Mouse (Mus musculus) ovary, postnatal 36 days (tissue): Measurements from ENCODE around the gene Rsl24d1.
"Not testable (repeated sequence)": the region's sequence is repeated elsewhere in the genome, so short reads cannot be mapped to it uniquely, and the experiment has no call there.

ENCODE experiments used
- DNase-seq: peaks from one replicate; pipeline ENCODE4 v3.0.0; 2022; ENCODE audit warnings: low spot score, mixed read lengths

The Rsl24d1 gene

GRCm38 (mm10) chr9:73102181-73102580 lies 11.0 kb upstream of the Rsl24d1 start, which contains the start of gene Gm20509:
Gene Gm20509 (plus strand): TSS chr9:73102470.
- DNase-seq: no peak

DNA sequence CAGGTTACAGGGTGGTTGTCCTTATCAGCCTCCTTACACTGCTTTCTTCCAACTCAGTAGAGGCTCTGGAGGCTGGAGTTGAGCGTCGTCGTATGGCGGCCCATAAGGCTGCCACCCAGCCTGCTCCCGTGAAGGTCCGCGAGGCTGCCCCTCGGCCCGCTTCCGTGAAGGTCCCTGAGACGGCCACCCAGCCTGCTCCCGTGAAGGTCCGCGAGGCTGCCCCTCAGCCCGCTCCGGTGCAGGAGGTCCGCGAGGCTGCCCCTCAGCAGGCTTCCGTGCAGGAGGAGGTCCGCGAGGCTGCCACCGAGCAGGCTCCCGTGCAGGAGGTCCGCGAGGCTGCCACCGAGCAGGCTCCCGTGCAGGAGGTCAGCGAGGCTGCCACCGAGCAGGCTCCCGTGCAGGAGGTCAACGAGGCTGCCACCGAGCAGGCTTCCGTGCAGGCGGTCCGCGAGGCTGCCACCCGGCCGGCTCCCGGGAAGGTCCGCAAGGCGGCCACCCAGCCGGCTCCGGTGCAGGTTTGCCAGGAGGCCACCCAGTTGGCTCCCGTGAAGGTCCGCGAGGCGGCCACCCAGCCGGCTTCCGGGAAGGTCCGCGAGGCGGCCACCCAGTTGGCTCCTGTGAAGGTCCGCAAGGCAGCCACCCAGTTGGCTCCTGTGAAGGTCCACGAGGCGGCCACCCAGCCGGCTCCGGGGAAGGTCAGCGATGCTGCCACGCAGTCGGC lies 9.9 kb upstream of the Rsl24d1 start:
- DNase-seq: peak; percentile 44

DNA sequence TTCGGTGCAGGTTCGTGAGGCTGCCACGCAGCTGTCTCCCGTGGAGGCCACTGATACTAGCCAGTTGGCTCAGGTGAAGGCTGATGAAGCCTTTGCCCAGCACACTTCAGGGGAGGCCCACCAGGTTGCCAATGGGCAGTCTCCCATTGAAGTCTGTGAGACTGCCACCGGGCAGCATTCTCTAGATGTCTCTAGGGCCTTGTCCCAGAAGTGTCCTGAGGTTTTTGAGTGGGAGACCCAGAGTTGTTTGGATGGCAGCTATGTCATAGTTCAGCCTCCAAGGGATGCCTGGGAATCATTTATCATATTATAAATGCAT lies 9.4 kb upstream of the Rsl24d1 start:
- DNase-seq: no peak

DNA sequence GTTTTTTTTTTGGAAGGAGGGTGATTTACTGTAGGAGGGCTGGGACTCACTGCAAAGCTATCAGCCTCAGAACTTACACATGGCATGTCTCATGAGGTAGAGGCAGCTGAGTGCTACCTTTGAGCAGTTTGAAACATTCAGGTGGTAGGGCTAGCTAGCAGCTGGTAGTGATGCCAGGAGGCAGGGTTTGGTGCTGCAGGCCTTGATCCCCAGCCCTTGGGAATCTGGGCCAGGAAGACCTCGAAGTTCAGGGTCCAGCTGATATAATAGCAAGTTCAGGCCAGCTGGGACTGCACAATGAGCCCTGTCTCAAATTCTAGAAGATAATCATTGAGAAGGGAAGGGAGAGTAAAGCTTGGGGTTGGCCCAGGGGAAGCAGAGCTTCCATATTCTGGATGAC lies 8.1 kb upstream of the Rsl24d1 start:
- no peak for DNase-seq

GRCm38 (mm10) chr9:73105771-73106170 lies 7.5 kb upstream of the Rsl24d1 start:
- DNase-seq: no peak

- not testable (repeated sequence) for DNase-seq
Observed at GRCm38 (mm10) chr9:73116704-73117103, 3.5 kb downstream of the Rsl24d1 start.

- DNase-seq: no peak
Observed at GRCm38 (mm10) chr9:73118012-73118411, 4.8 kb downstream of the Rsl24d1 start.

DNA sequence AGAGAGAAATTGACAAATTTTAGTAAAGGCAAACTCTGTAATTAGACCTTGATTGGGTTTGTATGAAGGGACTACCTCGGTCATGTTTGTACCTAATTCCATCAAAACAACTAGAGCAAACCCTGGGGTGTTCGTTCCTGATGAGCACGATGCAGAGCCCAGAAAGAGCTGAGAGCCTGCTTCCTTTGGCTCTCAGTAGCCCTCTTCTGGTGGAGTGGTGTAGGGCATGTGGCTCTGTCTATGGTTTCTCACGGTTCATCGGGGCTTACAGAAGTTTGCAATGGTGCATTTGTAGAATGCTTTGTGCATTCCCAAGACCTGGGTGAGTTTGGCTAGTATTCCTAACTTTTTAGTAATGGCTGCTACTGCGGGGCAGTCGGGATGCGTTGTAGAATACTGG lies 8.5 kb downstream of the Rsl24d1 start:
- no peak for DNase-seq

- no peak for DNase-seq
Observed at GRCm38 (mm10) chr9:73125043-73125570, 11.9 kb downstream of the Rsl24d1 start.

DNA sequence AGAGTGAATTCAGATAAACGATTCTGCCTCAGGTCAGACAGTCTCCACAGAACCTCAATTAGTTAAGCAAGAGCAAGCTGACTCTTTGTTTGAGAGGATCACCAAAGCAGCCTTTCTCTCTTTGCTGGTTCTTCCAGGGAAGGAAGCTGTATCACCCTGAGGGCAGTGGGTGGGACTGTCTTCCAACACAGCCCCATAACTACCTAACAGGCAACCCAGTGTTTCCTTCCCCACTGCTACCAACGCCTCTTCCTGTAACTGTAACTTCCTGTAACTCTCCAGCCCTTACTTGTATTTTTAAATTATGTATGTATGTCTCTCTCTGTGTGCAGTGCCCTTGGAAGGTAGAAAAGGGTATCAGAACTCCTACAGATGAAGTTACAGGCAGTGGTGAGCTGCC lies 14.2 kb downstream of the Rsl24d1 start:
- DNase-seq: no peak

- no peak for DNase-seq
Observed at GRCm38 (mm10) chr9:73129875-73130274, 16.6 kb downstream of the Rsl24d1 start.

- DNase-seq: no peak
Observed at GRCm38 (mm10) chr9:73130529-73130928, 17.3 kb downstream of the Rsl24d1 start.

- no peak for DNase-seq
Observed at GRCm38 (mm10) chr9:73137341-73137886, 24.2 kb downstream of the Rsl24d1 start.

DNA sequence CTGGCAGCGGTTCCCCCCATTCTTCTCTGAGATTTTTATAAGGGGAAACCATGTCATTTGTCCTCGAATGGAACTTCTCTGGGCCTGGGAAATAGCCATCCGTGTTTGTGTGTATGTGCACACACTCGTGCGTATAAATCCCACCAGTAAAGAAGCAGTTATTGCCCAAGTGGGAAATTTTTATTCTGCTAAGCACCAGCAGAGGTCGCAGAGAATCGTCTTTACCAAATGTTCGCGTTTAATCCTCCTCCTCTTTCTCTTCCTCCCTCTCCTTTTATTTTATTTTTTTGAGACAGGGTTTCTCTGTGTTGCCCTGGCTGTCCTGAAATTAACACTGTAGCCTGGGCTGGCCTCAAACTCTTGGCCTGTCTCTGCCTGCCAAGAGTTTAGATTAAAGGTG lies 41.1 kb downstream of the Rsl24d1 start:
- DNase-seq: no peak

DNA sequence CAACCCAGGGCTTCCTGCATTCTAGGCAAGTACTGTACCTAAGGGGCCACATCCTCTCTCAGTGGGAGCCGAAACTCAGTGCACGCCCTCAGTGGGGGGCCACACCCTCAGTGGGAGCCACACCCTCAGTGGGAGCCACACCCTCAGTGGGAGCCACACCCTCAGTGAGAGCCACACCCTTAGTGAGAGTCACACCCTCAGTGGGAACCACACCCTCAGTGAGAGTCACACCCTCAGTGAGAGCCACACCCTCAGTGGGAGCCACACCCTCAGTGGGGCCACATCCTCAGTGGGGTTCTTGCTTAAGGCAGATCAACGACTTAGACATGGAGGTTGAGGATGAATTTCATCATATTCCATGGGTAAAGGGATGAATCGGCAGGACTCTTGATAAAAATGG lies 44.7 kb downstream of the Rsl24d1 start:
- no peak for DNase-seq

- no peak for DNase-seq
Observed at GRCm38 (mm10) chr9:73159265-73159664, 46.0 kb downstream of the Rsl24d1 start.

GRCm38 (mm10) chr9:73162571-73163333 lies 49.5 kb downstream of the Rsl24d1 start:
- DNase-seq: peak; percentile 64

- no peak for DNase-seq
Observed at GRCm38 (mm10) chr9:73165631-73166030, 52.4 kb downstream of the Rsl24d1 start.
